Mouse (Mus musculus) forebrain, embryonic 15.5 days (tissue): ENCODE results near the gene Matn4. TPM values are rescaled to one million over a fixed set of nuclear protein-coding genes. Genes with fewer than 3 reads are reported as not detected.
"Not testable (repeated sequence)": the region's sequence is repeated elsewhere in the genome, so short reads cannot be mapped to it uniquely, and the experiment has no call there.

Source experiments
- ATAC-seq: fragments of 200-750 bp; cut with Nextera tagmentation; replicated peaks from 2 replicates; pipeline ENCODE4 v1.8.0; 2017; ENCODE audit warnings: mild to moderate bottlenecking, moderate TSS enrichment, moderate library complexity
- H3K27ac ChIP-seq: fragments of 300-500 bp; sonication (generic); replicated peaks from 2 replicates; pipeline ENCODE4 v1.5.1; 2015; ENCODE audit warnings: mild to moderate bottlenecking, inconsistent platforms
- H3K27me3 ChIP-seq: fragments of 300-500 bp; sonication (generic); 2 replicates; pipeline ENCODE4 v1.6.1; 2015; ENCODE audit warnings: inconsistent platforms
- H3K36me3 ChIP-seq: fragments of 300-500 bp; sonication (generic); 2 replicates; pipeline ENCODE4 v1.6.1; 2015; ENCODE audit warnings: mild to moderate bottlenecking, inconsistent platforms
- H3K4me1 ChIP-seq: fragments of 300-500 bp; sonication (generic); 2 replicates; pipeline ENCODE4 v1.6.1; 2015; ENCODE audit warnings: inconsistent platforms
- H3K4me2 ChIP-seq: fragments of 300-500 bp; sonication (generic); replicated peaks from 2 replicates; pipeline ENCODE4 v1.6.1; 2015; ENCODE audit warnings: mild to moderate bottlenecking, inconsistent platforms
- H3K4me3 ChIP-seq: fragments of 300-500 bp; sonication (generic); 2 replicates; pipeline ENCODE4 v1.5.1; 2015; ENCODE audit warnings: mild to moderate bottlenecking, inconsistent platforms
- H3K9ac ChIP-seq: fragments of 300-500 bp; sonication (generic); replicated peaks from 2 replicates; pipeline ENCODE4 v1.6.1; 2015; ENCODE audit warnings: mild to moderate bottlenecking, inconsistent platforms
- H3K9me3 ChIP-seq: fragments of 300-500 bp; sonication (generic); 2 replicates; pipeline ENCODE4 v1.6.1; 2016; ENCODE audit warnings: inconsistent platforms
- WGBS: fragments of 180-500 bp; shearing (Covaris S2); methylation state at CpG from one replicate; pipeline ENCODE4 v1.1.7; 2015; ENCODE audit warnings: mixed read lengths; 5-methylcytosine and 5-hydroxymethylcytosine counted together
- microRNA-seq: library from miRNA; unstranded; fragments of <30 nt; microRNA quantifications from one replicate; pipeline ENCODE4, GENCODE M21; 2016
- polyA plus RNA-seq: library from polyadenylated mRNA; unstranded; fragments of >200 nt; fragmentation: Nextera tagmentation; extraction: Ambion mirVana; gene quantifications from 2 replicates; pipeline ENCODE4 v1.2.1, GENCODE M21; 2015

Matn4 gene
- polyA plus RNA-seq, 1 experiment from 2014 or later = 0.94 TPM

GRCm38 (mm10) chr2:164356177-164356967, 48.6 kb downstream of the Matn4 start:
- Histone ChIP-seq H3K9ac (no peak overlapping the region), H3K27me3 (no peaks in the 10 kb centered on the region), H3K4me2 (no peak overlapping the region), H3K4me1 (no peaks in the 10 kb centered on the region), H3K27ac (no peak overlapping the region), H3K36me3 (no peaks in the 10 kb centered on the region), H3K9me3 (no peaks in the 10 kb centered on the region), H3K4me3 (no peak overlapping the region)
- 83% methylated on average over 11 of the region's 11 CpGs for WGBS
- ATAC-seq = no peak

DNA sequence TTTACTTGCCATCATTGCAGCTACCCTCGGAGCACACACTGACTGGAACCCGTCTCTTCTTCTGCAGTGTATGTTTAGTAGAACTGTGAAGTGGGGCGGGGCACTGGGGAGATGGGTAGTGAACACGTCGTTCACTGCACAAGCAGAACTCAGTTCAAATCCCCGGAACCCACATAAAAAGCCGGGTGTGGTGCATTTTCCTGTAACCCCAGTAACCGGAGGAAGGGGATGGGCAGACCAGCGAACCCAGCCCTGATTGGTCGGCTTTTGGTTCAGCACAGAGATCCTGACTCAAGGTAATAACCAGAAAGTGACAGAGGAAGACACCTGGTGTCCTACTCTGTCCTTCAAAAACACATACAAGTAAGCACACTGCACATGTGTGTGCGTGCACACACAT, 51.6 kb downstream of the Matn4 start:
- no peaks in the 10 kb centered on the region for H3K9me3 ChIP-seq
- H3K36me3 ChIP-seq = no peaks in the 10 kb centered on the region
- H3K4me1 ChIP-seq = no peaks in the 10 kb centered on the region
- H3K9ac ChIP-seq = no peak overlapping the region
- H3K4me3 ChIP-seq = no peak overlapping the region
- H3K27ac ChIP-seq = no peak overlapping the region
- WGBS = 89% methylated on average over 11 of the region's 11 CpGs
- no peaks in the 10 kb centered on the region for H3K27me3 ChIP-seq
- no peak for ATAC-seq
- no peak overlapping the region for H3K4me2 ChIP-seq

GRCm38 (mm10) chr2:164352697-164353096, 52.3 kb downstream of the Matn4 start:
- no peak for ATAC-seq
- H3K27me3 ChIP-seq = no peaks in the 10 kb centered on the region
- no peaks in the 10 kb centered on the region for H3K4me1 ChIP-seq
- H3K4me3 ChIP-seq = no peak overlapping the region
- no peaks in the 10 kb centered on the region for H3K9me3 ChIP-seq
- H3K4me2 ChIP-seq = no peak overlapping the region
- H3K9ac ChIP-seq = no peak overlapping the region
- 89% methylated on average over 3 of the region's 3 CpGs for WGBS
- no peaks in the 10 kb centered on the region for H3K36me3 ChIP-seq
- H3K27ac ChIP-seq = no peak overlapping the region

DNA sequence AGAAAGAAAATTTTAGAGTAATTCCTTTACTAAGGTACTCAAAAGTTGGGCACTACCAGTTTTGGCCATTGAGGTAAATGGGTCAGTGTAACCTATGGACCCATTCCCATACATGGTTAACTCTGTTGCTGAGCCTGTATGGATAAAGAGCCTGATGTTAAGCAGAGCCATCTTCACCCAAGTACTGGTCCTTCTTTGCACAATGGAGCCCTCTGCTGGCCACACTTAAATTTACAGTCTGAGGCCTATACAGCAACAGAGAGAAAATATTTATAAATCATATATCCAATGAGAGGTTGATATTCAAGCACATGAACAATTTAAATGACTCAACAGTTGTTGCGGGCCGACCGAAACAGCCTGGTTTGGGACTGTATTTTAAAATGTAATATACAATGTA, 56.0 kb downstream of the Matn4 start:
- Histone ChIP-seq H3K27ac (no peak overlapping the region), H3K4me2 (no peak overlapping the region), H3K27me3 (no peaks in the 10 kb centered on the region), H3K9me3 (no peaks in the 10 kb centered on the region), H3K9ac (no peak overlapping the region), H3K36me3 (no peaks in the 10 kb centered on the region), H3K4me3 (no peak overlapping the region), H3K4me1 (no peaks in the 10 kb centered on the region)
- ATAC-seq = no peak
- 94% methylated on average over 3 of the region's 3 CpGs for WGBS

DNA sequence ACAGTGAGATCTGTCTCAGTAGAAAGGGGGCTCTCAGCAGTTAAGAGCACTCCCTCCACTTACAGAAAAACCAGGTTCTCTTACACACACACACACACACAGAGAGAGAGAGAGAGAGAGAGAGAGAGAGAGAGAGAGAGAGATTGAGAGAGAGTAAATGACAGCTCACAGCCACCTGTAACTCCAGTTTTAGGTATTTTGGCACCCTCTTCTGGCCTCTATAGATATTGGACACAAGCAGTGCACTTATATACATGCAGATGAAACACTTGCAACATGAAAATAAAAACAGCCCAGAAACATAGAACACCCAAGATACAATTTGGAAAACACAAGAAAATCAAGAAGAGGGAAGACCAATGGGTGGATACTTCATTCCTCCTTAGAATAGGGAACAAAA, 57.3 kb downstream of the Matn4 start:
- H3K9ac ChIP-seq, H3K4me3 ChIP-seq: not testable (repeated sequence)

DNA sequence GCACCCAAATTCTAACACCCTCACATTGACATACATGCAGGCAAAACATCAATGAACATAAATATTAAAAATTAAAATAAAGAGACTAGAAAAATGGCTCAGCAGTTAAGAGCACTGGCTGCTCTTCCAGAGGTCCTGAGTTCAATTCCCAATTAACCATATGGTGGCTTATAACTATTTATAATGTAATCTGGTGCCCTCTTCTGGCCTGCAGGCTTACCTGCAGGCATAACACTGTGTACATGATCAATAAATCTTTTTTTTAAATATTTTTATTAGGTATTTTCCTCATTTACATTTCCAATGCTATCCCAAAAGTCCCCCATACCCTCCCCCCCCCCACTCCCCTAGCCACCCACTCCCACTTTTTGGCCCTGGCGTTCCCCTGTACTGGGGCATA, 61.2 kb downstream of the Matn4 start:
- H3K9me3 ChIP-seq, H3K36me3 ChIP-seq, H3K27ac ChIP-seq, H3K27me3 ChIP-seq, H3K9ac ChIP-seq, ATAC-seq, H3K4me2 ChIP-seq, H3K4me3 ChIP-seq, H3K4me1 ChIP-seq: not testable (repeated sequence)
- 63% methylated on average over 1 of the region's 1 CpGs for WGBS

More for the DNA sequence above, 57.3 kb downstream of the Matn4 start:
- H3K27ac ChIP-seq, H3K27me3 ChIP-seq, H3K36me3 ChIP-seq, H3K4me2 ChIP-seq, ATAC-seq, H3K4me1 ChIP-seq, H3K9me3 ChIP-seq: not testable (repeated sequence)

Small RNA genes lying within 50 kb of the gene (microRNA-seq; reads per million reads assigned to microRNA genes)
- not detected for gene Mir7678

Other genes starting within 250 kb of the Matn4 start
- gene Kcns1, start 234.0 kb downstream of the Matn4 start, polyA plus RNA-seq = 0.55 and 0.75 TPM in 2 replicates
- not detected in 2 replicates for gene Wfdc5, start 222.4 kb downstream of the Matn4 start, polyA plus RNA-seq
- gene Wfdc12, start 214.6 kb downstream of the Matn4 start, polyA plus RNA-seq = not detected in 2 replicates
- gene Wfdc15a, start 205.0 kb downstream of the Matn4 start, polyA plus RNA-seq = not detected in 2 replicates
- not detected in 2 replicates for gene Wfdc15b, start 183.5 kb downstream of the Matn4 start, polyA plus RNA-seq
- gene Svs2, start 166.7 kb downstream of the Matn4 start, polyA plus RNA-seq = not detected in 2 replicates
- gene Svs3b, start 148.5 kb downstream of the Matn4 start, polyA plus RNA-seq = not detected in 2 replicates
- gene Svs4, start 126.7 kb downstream of the Matn4 start, polyA plus RNA-seq = not detected in 2 replicates
- gene Svs3a, start 115.9 kb downstream of the Matn4 start, polyA plus RNA-seq = not detected in 2 replicates
- gene Svs6, start 88.4 kb downstream of the Matn4 start, polyA plus RNA-seq = not detected in 2 replicates
- gene Svs5, start 72.4 kb downstream of the Matn4 start, polyA plus RNA-seq = not detected in 2 replicates
- 0.29 TPM in 1 of 2 replicates, not detected in the other for gene Slpi, start 16.1 kb downstream of the Matn4 start, polyA plus RNA-seq
- 0.05 TPM in 1 of 2 replicates, not detected in the other for gene Rbpjl, start 2.0 kb downstream of the Matn4 start, polyA plus RNA-seq
- gene Sdc4, start 38.7 kb upstream of the Matn4 start, polyA plus RNA-seq = 6.1 and 6.4 TPM in 2 replicates
- gene Sys1, start 51.8 kb upstream of the Matn4 start, polyA plus RNA-seq = 76.6 and 82.2 TPM in 2 replicates
- gene Gm20458, start 55.8 kb upstream of the Matn4 start, polyA plus RNA-seq = 6.0 and 6.9 TPM in 2 replicates
- gene Trp53tg5, start 68.6 kb upstream of the Matn4 start, polyA plus RNA-seq = not detected in 2 replicates
- 8.1 and 9.1 TPM in 2 replicates for gene Dbndd2, start 80.9 kb upstream of the Matn4 start, polyA plus RNA-seq
- gene Pigt, start 92.4 kb upstream of the Matn4 start, polyA plus RNA-seq = 55.5 and 60.0 TPM in 2 replicates
- 4.3 and 4.5 TPM in 2 replicates for gene Wfdc2, start 157.3 kb upstream of the Matn4 start, polyA plus RNA-seq
- not detected in 2 replicates for gene Spint3, start 168.3 kb upstream of the Matn4 start, polyA plus RNA-seq
- not detected in 2 replicates for gene Wfdc6a, start 180.3 kb upstream of the Matn4 start, polyA plus RNA-seq
- not detected in 2 replicates for gene Eppin, start 188.4 kb upstream of the Matn4 start, polyA plus RNA-seq
- gene Wfdc6b, start 208.4 kb upstream of the Matn4 start, polyA plus RNA-seq = not detected in 2 replicates
- gene Wfdc8, start 208.5 kb upstream of the Matn4 start, polyA plus RNA-seq = not detected in 2 replicates
- not detected in 2 replicates for gene Wfdc16, start 233.6 kb upstream of the Matn4 start, polyA plus RNA-seq